Mouse (Mus musculus) spleen, adult 2 months (tissue): ENCODE data around the gene Mettl8. TPM values are rescaled to one million over a fixed set of nuclear protein-coding genes. Genes with fewer than 3 reads are reported as not detected.

Experiments used
- DNase-seq, 2 experiments: peaks; one replicate each; pipeline versions ENCODE4 v3.0.0 to v3.0.0-alpha.2; 2012 to 2021; ENCODE audit warnings: low spot score in 2 of 2, low read depth in 1 of 2
- H3K27ac ChIP-seq: fragments of 200-500 bp; 2 replicates; pipeline ENCODE4 v1.5.1; 2012; ENCODE audit warnings: low read length, inconsistent platforms; ENCODE audit not compliant: insufficient read depth
- H3K27me3 ChIP-seq: fragments of 200-500 bp; 2 replicates; pipeline ENCODE4 v1.6.1; 2012; ENCODE audit warnings: mild to moderate bottlenecking, moderate library complexity, low read length, inconsistent platforms; ENCODE audit not compliant: control insufficient read depth, insufficient read depth
- H3K36me3 ChIP-seq: fragments of 200-500 bp; 2 replicates; pipeline ENCODE4 v1.6.1; 2012; ENCODE audit warnings: mild to moderate bottlenecking, low read length, inconsistent platforms; ENCODE audit not compliant: control insufficient read depth, insufficient read depth
- H3K4me1 ChIP-seq: fragments of 200-500 bp; 2 replicates; pipeline ENCODE4 v1.6.1; 2011; ENCODE audit warnings: inconsistent platforms; ENCODE audit not compliant: control insufficient read depth, insufficient read depth, insufficient read length
- H3K4me3 ChIP-seq: fragments of 200-500 bp; 2 replicates; pipeline ENCODE4 v1.5.1; 2011; ENCODE audit warnings: mild to moderate bottlenecking, inconsistent platforms; ENCODE audit not compliant: insufficient read depth, insufficient read length; ENCODE audit errors: extremely low read depth
- CTCF ChIP-seq: fragments of 200-500 bp; IDR thresholded peaks from 2 replicates; pipeline ENCODE4 v1.5.1; 2011; ENCODE audit warnings: mild to moderate bottlenecking, inconsistent platforms; ENCODE audit not compliant: insufficient read depth, insufficient read length, insufficient replicate concordance; ENCODE audit errors: extremely low read depth
- POLR2A ChIP-seq: fragments of 200-500 bp; IDR thresholded peaks from 2 replicates; pipeline ENCODE4 v1.6.1; 2011; ENCODE audit warnings: low read depth, low read length, inconsistent platforms
- WGBS: fragments of 180-500 bp; shearing (Covaris S2); methylation state at CpG from one replicate; pipeline ENCODE4 v1.1.7; 2018; 5-methylcytosine and 5-hydroxymethylcytosine counted together
- polyA plus RNA-seq: library from polyadenylated mRNA; depleted of rRNA; stranded (reverse); fragments of >200 nt; gene quantifications from 2 replicates; pipeline ENCODE4 v1.2.3, GENCODE M21; 2012

Mettl8 gene
- polyA plus RNA-seq, 1 experiment = 3.5 TPM

DNA sequence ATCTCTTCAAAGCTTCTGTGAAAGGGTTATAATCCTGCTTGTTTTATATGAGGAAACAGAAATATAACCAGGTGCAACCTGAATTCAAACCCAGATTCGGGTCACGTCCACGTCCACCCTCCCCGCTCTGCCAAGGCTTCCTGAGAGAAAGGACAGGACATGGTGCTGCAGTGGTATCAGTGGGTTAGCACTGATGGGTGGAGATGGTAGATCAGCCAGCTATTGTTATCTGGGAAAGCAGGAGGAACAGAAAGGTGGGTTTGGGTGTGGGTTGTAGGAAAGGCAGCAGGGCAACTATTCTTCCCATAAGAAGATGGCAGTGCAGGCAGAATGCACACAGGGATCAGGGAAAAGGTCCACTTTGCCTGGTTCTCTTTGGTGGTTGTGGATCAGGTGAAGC lies 59.5 kb downstream of the Mettl8 start:
- WGBS = 79% methylated on average over 4 of the region's 4 CpGs
- H3K27ac ChIP-seq = no peak overlapping the region
- no peak for TF ChIP-seq POLR2A
- TF ChIP-seq CTCF = no peak

DNA sequence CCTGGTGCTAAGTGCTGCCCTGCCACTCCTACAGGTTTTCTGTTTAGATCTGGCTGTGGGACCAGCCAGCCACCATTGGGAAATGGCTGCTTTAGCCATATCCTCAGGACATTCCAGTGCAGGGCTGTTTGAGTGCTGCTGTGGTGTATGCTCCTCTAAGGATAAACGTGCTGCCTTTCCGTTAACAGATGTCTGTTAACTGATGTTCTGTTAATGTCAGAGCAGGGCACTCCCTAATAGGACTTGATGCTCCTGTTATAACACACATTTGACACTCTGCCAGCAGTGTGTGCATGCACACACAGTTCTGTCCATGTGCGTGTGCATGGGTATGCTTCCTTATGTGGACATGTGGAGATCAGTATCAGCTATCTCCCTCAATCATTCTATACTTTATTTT lies 61.6 kb downstream of the Mettl8 start:
- TF ChIP-seq POLR2A (no peak), CTCF (no peak)
- WGBS = 87% methylated on average over 3 of the region's 3 CpGs
- no peak overlapping the region for H3K4me3 ChIP-seq
- no peak for DNase-seq
- no peak overlapping the region for H3K27ac ChIP-seq
- H3K36me3 ChIP-seq = no peaks in the 10 kb centered on the region
- peaks cover 7% of the 10 kb centered on the region; the same call in 1 of the 2 replicates for H3K4me1 ChIP-seq
- H3K27me3 ChIP-seq = no peaks in the 10 kb centered on the region

More for the DNA sequence above, 59.5 kb downstream of the Mettl8 start:
- H3K4me1 ChIP-seq = no peaks in the 10 kb centered on the region
- H3K36me3 ChIP-seq = no peaks in the 10 kb centered on the region
- H3K27me3 ChIP-seq = no peaks in the 10 kb centered on the region
- no peak for DNase-seq
- no peak overlapping the region for H3K4me3 ChIP-seq

DNA sequence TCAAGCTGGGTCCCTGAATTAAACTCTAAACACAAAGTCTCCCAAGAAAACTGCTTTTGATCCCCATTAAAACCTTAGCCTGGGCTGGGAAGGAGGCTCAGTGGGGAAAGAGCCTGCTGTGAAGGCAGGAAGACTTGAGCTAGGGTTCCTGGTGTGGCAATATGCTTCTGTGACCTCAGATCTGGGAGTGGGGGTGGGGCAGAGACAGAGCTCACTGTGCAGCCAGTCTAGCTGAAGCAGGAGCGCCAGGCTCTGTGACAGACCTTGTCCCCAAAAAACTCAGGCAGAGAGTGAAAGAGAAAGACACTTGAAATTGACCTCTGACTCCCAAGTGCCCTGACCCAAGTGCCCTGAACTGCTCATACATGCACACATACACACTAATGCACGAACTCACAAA lies 62.7 kb downstream of the Mettl8 start:
- no peak for TF ChIP-seq POLR2A
- no peak for TF ChIP-seq CTCF
- Histone ChIP-seq H3K4me3 (no peak overlapping the region), H3K36me3 (no peaks in the 10 kb centered on the region), H3K4me1 (peaks cover 7% of the 10 kb centered on the region; the same call in 1 of the 2 replicates), H3K27me3 (no peaks in the 10 kb centered on the region), H3K27ac (no peak overlapping the region)
- WGBS = 86% methylated on average over 2 of the region's 2 CpGs
- DNase-seq = no peak

DNA sequence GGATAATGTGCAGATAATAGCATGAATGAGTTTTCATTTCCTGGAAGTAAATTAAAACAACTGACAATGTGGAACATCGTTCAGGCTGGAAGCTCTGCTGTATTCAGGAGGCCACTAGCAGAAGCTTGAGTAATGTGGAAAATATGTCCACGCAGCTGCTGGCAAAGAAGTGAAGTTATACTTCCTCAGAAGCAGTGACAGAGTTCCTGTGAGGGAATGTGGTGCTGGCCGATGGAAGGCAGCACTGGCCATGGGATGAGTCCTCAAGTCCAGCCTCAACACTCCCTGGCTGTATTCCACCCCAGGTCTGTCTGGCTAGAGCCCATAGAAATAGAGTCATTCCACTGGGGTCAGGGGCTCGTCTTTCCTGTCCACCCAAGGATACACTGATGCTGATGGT lies 65.2 kb downstream of the Mettl8 start:
- Histone ChIP-seq H3K27me3 (no peaks in the 10 kb centered on the region), H3K36me3 (no peaks in the 10 kb centered on the region), H3K4me1 (peaks cover 7% of the 10 kb centered on the region; the same call in 1 of the 2 replicates), H3K4me3 (no peak overlapping the region), H3K27ac (no peak overlapping the region)
- no peak for TF ChIP-seq CTCF
- TF ChIP-seq POLR2A = no peak
- WGBS = 37% methylated on average over 4 of the region's 4 CpGs
- DNase-seq = no peak

DNA sequence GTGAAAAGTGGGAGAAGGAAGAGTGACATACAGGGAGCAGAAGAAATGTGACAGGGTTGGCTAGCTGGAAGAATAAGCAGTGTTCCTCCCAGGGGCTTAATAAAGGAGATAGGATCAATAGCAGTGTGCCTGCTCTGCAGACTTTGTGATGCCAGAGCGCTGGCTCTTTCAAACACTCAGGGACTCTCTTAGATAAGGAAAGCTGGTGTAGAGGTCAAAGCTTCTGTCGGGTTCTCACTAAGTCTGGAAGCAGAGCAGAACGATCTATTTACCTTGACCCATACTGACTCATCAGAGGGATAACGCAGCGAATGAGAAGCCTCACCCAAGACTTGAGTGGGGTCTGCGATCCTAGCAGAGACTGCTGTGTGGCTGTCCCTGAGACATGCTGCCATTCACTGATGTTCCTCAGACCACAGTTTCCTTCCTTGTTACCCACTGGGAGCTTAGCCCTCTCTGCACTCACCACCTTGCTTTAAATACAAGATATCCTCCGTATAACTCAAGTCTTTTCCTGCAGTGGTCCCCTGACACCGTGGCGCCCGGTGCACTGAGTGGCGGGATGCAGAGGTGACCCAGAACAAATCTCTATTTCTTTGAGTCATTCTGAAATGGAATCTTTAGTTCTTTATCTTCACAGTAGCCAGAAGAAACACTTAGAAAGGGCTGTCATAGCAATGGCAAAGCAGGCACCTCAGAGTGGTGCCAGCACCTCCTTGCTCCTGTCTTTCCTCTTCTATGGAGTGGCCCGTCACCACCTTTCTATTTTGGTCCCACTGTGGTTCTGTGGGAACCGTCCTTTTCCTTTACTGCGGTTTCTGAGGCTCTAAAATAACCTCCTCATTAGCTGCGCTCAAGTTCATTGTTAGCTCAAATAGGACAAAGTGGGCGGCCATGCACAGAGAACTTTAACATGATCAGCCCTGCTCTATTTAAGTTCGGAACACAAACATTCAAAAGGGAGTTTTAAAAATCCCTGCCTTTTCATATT lies 65.9 kb downstream of the Mettl8 start:
- Histone ChIP-seq H3K36me3 (no peaks in the 10 kb centered on the region), H3K4me3 (no peak overlapping the region), H3K27me3 (no peaks in the 10 kb centered on the region), H3K27ac (no peak overlapping the region), H3K4me1 (peaks cover 7% of the 10 kb centered on the region; the same call in 1 of the 2 replicates)
- no peak for DNase-seq
- TF ChIP-seq CTCF = no peak
- TF ChIP-seq POLR2A = no peak
- WGBS = 28% methylated on average over 17 of the region's 17 CpGs

DNA sequence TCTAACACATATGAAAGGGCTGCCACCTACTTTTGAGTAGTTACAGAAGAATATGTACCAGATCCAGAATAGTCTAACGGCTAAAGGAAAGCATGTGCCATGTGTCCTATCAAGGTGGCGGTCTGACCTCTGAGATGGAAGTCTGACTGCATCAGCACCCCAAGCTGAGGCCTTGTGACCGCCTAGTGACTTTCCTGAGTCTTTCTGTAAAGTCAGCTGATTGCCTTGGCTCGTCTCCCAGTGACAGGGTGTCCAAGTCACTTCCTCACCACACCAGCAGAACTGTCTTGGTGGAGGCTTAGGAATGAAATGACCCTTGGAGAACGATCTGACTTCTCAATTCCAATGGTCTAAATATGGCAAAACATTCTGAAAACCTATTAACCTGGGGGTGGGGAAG lies 77.1 kb downstream of the Mettl8 start:
- no peak overlapping the region for H3K4me3 ChIP-seq
- 75% methylated on average over 5 of the region's 5 CpGs for WGBS
- peak in 1 of 2 experiments; percentile 14 for DNase-seq

DNA sequence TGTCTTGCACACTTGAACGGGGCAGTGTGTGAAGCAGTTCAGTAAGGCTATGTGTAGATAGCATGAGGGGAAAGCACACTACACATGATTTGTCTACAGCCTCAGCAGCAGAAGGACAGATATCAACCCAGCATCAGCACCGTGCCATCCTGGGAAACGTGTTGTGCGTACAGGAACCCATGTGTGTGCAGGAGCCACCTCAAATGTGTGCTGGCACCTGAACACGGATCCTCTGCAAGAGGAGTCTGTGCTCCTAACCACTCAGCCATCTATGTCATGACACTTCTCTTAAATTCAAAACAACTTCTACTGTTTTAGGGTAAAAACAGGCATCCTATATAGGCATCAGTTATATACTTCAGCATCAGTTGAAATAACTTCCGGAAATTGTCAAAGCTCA lies 80.6 kb downstream of the Mettl8 start:
- H3K4me1 ChIP-seq = no peaks in the 10 kb centered on the region
- TF ChIP-seq POLR2A (no peak), CTCF (no peak)
- no peak overlapping the region for H3K27ac ChIP-seq
- no peaks in the 10 kb centered on the region for H3K27me3 ChIP-seq
- no peak for DNase-seq
- H3K36me3 ChIP-seq = no peaks in the 10 kb centered on the region; the same call in 1 of the 2 replicates
- WGBS = 94% methylated on average over 6 of the region's 6 CpGs
- H3K4me3 ChIP-seq = no peak overlapping the region

More for the DNA sequence above, 77.1 kb downstream of the Mettl8 start:
- Histone ChIP-seq H3K36me3 (no peaks in the 10 kb centered on the region; the same call in 1 of the 2 replicates), H3K27ac (no peak overlapping the region), H3K27me3 (no peaks in the 10 kb centered on the region), H3K4me1 (no peaks in the 10 kb centered on the region)
- TF ChIP-seq CTCF (no peak), POLR2A (no peak)
